Mouse (Mus musculus) small intestine, adult 2 months (tissue): ENCODE measurements around the gene Vash2.

ENCODE experiments used
- CTCF ChIP-seq: fragments of 200-500 bp; IDR thresholded peaks from 2 replicates; pipeline ENCODE4 v1.5.1; 2012; ENCODE audit warnings: low read depth, mild to moderate bottlenecking, control low read depth, inconsistent platforms, low read length, moderate library complexity, mixed read lengths; ENCODE audit not compliant: insufficient replicate concordance, insufficient read length; ENCODE audit errors: extremely low read depth
- POLR2A ChIP-seq: fragments of 200-500 bp; IDR thresholded peaks from 2 replicates; pipeline ENCODE4 v1.6.1; 2012; ENCODE audit warnings: low read depth, mild to moderate bottlenecking, control low read depth, inconsistent platforms, low read length, moderate library complexity

DNA sequence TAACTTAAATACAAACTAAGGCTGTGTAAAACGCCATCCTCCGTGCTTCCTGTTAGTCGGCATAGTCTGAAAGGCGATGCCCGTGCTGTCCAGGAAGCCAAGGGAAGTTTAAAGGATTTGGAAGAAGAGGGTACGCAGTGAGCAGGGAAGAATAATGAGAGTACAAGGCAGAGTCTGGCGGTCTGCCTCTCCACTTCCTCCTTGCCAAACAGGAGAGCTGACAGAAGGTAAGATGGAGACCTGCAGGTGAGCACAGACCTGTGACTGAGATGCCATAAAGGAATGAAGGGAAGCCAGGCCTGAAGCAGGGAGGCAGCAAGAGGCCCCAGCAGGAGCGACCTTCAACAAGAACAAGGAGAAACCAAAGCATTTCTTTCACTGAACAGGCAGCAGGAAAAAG is 4.9 kb downstream of the Vash2 start:
- TF ChIP-seq CTCF (no peak), POLR2A (no peak)
